Mouse (Mus musculus) embryonic fibroblast, embryonic 13.5 days (primary cell): ENCODE results near the gene Cep95.

Source experiments
- CTCF ChIP-seq: IDR thresholded peaks from 2 replicates; pipeline ENCODE4 v1.5.1; 2011; ENCODE audit warnings: mild to moderate bottlenecking, control low read depth, low read length, moderate library complexity, borderline replicate concordance; ENCODE audit not compliant: insufficient read depth
- POLR2A ChIP-seq: IDR thresholded peaks from 2 replicates; pipeline ENCODE4 v1.6.1; 2011; ENCODE audit warnings: low read depth, mild to moderate bottlenecking, control low read depth, low read length, moderate library complexity

DNA sequence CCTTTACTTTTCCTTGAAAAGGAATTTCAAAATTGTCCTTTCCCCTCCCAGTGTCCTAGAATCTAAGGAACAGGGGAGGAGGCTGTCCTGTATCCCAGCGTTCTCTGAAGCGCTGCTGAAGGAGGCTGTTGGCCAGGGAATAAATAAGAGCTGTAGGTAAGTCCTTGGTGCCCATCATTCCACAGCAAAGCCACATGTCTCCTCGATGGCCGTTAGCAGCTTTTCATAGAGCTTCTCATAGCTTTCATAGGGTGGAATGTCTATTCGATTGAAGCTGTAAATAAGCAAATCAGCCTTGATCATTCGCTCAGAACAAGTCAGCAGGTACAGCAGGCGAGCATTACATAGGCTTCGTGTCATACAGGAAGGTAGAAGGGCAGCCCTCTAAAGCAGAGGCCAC, 33.4 kb downstream of the Cep95 start:
- TF ChIP-seq CTCF = no peak
- TF ChIP-seq POLR2A = no peak
